Mouse (Mus musculus) limb, embryonic 11.5 days (tissue): ENCODE data around the gene Tspan18. TPM values are rescaled to one million over a fixed set of nuclear protein-coding genes. Genes with fewer than 3 reads are reported as not detected.
A peak's percentile ranks its signal among the peaks of the same experiment; 100 is the strongest.

ENCODE experiments used
- ATAC-seq: fragments of 200-750 bp; cut with Nextera tagmentation; 2 replicates; pipeline ENCODE4 v1.8.0; 2017; ENCODE audit warnings: low read depth; ENCODE audit not compliant: insufficient number of reproducible peaks, low FRiP score, low TSS enrichment
- DNase-seq: peaks from one replicate; pipeline ENCODE4 v3.0.0-alpha.2; 2015; ENCODE audit warnings: low spot score
- H3K27ac ChIP-seq: fragments of 300-500 bp; sonication (generic); replicated peaks from 2 replicates; pipeline ENCODE4 v1.5.1; 2014; ENCODE audit warnings: low read depth, mild to moderate bottlenecking, low read length
- H3K27me3 ChIP-seq: fragments of 300-500 bp; sonication (generic); 2 replicates; pipeline ENCODE4 v1.6.1; 2014; ENCODE audit warnings: mild to moderate bottlenecking, low read length, mixed read lengths; ENCODE audit not compliant: control insufficient read depth, insufficient read depth
- H3K36me3 ChIP-seq: fragments of 300-500 bp; sonication (generic); 2 replicates; pipeline ENCODE4 v1.6.1; 2014; ENCODE audit warnings: mild to moderate bottlenecking, low read length, moderate library complexity, mixed read lengths; ENCODE audit not compliant: control insufficient read depth, insufficient read depth
- H3K4me1 ChIP-seq: fragments of 300-500 bp; sonication (generic); 2 replicates; pipeline ENCODE4 v1.6.1; 2014; ENCODE audit warnings: low read length, mixed read lengths; ENCODE audit not compliant: control insufficient read depth, insufficient read depth
- H3K4me2 ChIP-seq: fragments of 300-500 bp; sonication (generic); 2 replicates; pipeline ENCODE4 v1.6.1; 2014; ENCODE audit warnings: low read depth, mild to moderate bottlenecking, moderate library complexity; ENCODE audit not compliant: severe bottlenecking
- H3K4me3 ChIP-seq: fragments of 300-500 bp; sonication (generic); 2 replicates; pipeline ENCODE4 v1.5.1; 2014; ENCODE audit warnings: low read depth, low read length
- H3K9ac ChIP-seq: fragments of 300-500 bp; sonication (generic); 2 replicates; pipeline ENCODE4 v1.6.1; 2014; ENCODE audit warnings: mild to moderate bottlenecking, low read length
- H3K9me3 ChIP-seq: fragments of 300-500 bp; sonication (generic); 2 replicates; pipeline ENCODE4 v1.6.1; 2016; ENCODE audit warnings: low read length; ENCODE audit not compliant: control insufficient read depth
- WGBS: fragments of 180-500 bp; shearing (Covaris S2); extraction: QIAGEN DNeasy Blood & Tissue Kit; methylation state at CpG from one replicate; pipeline ENCODE4 v1.1.7; 2014; 5-methylcytosine and 5-hydroxymethylcytosine counted together
- polyA plus RNA-seq: library from polyadenylated mRNA; unstranded; fragments of >200 nt; fragmentation: Nextera tagmentation; extraction: Ambion mirVana; gene quantifications from 2 replicates; pipeline ENCODE4 v1.2.1, GENCODE M21; 2014

Tspan18 gene
- polyA plus RNA-seq, 1 experiment from 2014 or later = 23.1 TPM

DNA sequence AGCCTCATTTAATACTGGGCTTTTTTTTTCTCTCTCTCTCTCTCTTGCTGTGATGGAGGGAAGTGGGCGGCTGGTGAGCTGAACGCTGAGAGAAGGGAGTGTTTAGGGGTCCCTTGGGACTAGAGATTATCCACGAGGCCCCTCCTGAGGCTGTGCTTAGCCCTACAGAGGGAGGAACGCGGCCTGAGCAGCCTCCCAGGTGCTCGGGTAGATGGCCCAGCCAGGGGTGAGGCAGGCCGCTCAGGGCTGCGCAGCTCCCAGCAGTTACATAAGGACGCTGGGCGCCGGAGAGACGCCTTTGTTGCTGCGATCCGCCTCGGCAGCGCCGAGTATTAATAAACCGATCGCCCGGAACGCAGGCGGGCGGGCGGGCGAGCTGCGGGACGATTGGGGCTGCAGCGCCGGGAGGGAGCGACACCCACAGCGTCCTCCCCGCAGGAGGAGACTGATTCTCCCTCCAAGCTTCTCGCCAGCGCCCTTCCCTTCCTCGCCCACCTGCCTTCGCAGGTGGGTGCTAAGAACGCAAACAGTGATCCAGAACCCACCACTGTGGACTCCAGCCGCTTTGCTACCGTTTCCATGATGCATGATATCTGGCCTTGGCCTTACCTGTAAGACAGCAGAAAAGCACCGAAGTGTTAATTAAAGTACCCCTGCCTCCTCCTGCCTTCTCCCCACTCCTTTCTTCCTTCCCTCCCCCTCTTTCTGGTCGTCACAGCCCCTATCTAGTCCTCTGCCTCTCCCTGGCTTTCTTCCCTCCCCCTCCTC lies 154.0 kb downstream of the Tspan18 start:
- 0 out of 2 replicates have a peak, but pooled peaks have one; percentile 32 for ATAC-seq
- H3K4me3 ChIP-seq = peak overlapping the region; percentile 19
- H3K36me3 ChIP-seq = no peaks in the 10 kb centered on the region
- peaks cover 30% of the 10 kb centered on the region for H3K4me1 ChIP-seq
- H3K27me3 ChIP-seq = peaks cover 38% of the 10 kb centered on the region
- peak; percentile 58 for DNase-seq
- no peak overlapping the region for H3K27ac ChIP-seq
- H3K4me2 ChIP-seq = peak overlapping the region; percentile 65
- WGBS = 1% methylated on average over 40 of the region's 41 CpGs
- H3K9ac ChIP-seq = peak overlapping the region; percentile 40; the same call in 1 of the 2 replicates
- H3K9me3 ChIP-seq = no peaks in the 10 kb centered on the region

- DNase-seq = no peak
- WGBS = 35% methylated on average over 5 of the region's 5 CpGs
- Histone ChIP-seq H3K9ac (no peak overlapping the region), H3K4me3 (no peak overlapping the region), H3K27ac (no peak overlapping the region), H3K27me3 (peaks cover 38% of the 10 kb centered on the region), H3K36me3 (no peaks in the 10 kb centered on the region), H3K4me1 (peaks cover 36% of the 10 kb centered on the region), H3K9me3 (no peaks in the 10 kb centered on the region), H3K4me2 (no peak overlapping the region)
- no peak for ATAC-seq
These were observed 154.7 kb downstream of the Tspan18 start for GRCm38 (mm10) chr2:93179603-93180002.

DNA sequence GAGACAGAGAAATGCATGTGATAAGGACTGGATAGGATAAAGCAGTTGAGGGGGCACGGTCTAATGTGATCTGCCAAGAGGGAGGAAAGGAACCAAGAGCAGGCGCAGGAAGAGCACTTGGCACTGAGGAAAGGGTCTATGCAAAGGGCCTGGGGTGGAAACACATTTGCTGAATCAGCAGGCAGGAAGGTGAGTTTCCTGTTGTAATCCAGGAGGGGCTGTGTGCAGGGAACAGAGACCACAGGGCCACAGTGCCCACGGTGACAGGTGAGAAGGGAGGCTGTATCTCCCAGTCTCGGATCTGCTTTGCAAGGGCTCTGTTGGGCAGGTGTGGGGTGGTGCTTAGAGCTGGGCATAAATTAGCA lies 156.0 kb downstream of the Tspan18 start:
- H3K9me3 ChIP-seq = no peaks in the 10 kb centered on the region
- H3K27ac ChIP-seq = no peak overlapping the region
- 80% methylated on average over 4 of the region's 4 CpGs for whole genome bisulfite sequencing
- H3K36me3 ChIP-seq = no peaks in the 10 kb centered on the region
- no peak overlapping the region for H3K9ac ChIP-seq
- DNase-seq (no peak), ATAC-seq (no peak)
- no peak overlapping the region for H3K4me2 ChIP-seq
- no peak overlapping the region for H3K4me3 ChIP-seq
- peaks cover 38% of the 10 kb centered on the region for H3K27me3 ChIP-seq
- peaks cover 38% of the 10 kb centered on the region for H3K4me1 ChIP-seq

- Histone ChIP-seq H3K4me1 (peaks cover 38% of the 10 kb centered on the region), H3K4me2 (no peak overlapping the region), H3K9me3 (no peaks in the 10 kb centered on the region), H3K4me3 (no peak overlapping the region), H3K36me3 (no peaks in the 10 kb centered on the region), H3K9ac (no peak overlapping the region), H3K27me3 (peaks cover 38% of the 10 kb centered on the region), H3K27ac (no peak overlapping the region)
- DNase-seq (no peak), ATAC-seq (no peak)
- WGBS = 73% methylated on average over 20 of the region's 20 CpGs
These were observed 156.5 kb downstream of the Tspan18 start for GRCm38 (mm10) chr2:93177668-93178312.

- H3K36me3 ChIP-seq = no peaks in the 10 kb centered on the region
- DNase-seq = peak; percentile 85
- peaks cover 38% of the 10 kb centered on the region for H3K4me1 ChIP-seq
- H3K4me2 ChIP-seq = peak overlapping the region; percentile 40
- H3K4me3 ChIP-seq = no peak overlapping the region; the same call in 1 of the 2 replicates
- no peaks in the 10 kb centered on the region for H3K9me3 ChIP-seq
- peaks cover 38% of the 10 kb centered on the region for H3K27me3 ChIP-seq
- no peak overlapping the region; the same call in 1 of the 2 replicates for H3K27ac ChIP-seq
- no peak overlapping the region for H3K9ac ChIP-seq
- peak; percentile 56 for ATAC-seq
- WGBS = 3% methylated on average over 17 of the region's 17 CpGs
These were observed 157.2 kb downstream of the Tspan18 start for GRCm38 (mm10) chr2:93176871-93177667.

DNA sequence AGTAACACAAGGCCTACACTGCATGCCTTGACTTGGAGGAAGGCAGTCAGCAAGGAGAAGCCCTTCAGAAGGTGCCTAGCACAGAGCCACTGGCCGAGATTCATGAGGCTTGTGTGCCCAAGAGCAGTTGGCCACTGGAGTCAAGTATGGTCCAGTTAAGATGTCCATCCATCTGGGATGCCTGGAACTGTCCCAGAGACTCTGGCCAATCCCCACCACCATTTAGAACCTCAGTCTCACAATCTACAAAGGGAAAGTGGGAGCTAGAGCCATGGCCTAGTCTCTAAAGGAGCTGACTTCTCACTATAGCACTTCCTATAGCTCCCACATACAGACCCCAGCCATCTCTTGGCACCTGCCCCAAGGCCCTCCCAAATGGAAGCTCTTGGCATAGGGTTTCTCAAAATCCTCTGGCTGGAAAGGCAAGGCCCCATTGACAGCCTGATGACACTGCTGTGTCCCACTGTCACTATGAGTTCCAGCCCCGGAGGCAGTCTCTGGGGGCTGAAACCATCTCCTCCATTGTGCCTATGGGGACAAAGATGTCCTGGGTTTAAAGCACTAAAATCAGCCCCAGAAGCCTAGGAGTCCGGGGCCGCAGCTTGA lies 158.0 kb downstream of the Tspan18 start:
- 23% methylated on average over 4 of the region's 4 CpGs for WGBS
- Histone ChIP-seq H3K4me2 (peak overlapping the region; percentile 40; the same call in 1 of the 2 replicates), H3K36me3 (no peaks in the 10 kb centered on the region), H3K4me3 (no peak overlapping the region), H3K4me1 (peaks cover 38% of the 10 kb centered on the region), H3K9me3 (no peaks in the 10 kb centered on the region), H3K9ac (no peak overlapping the region), H3K27me3 (peaks cover 30% of the 10 kb centered on the region), H3K27ac (no peak overlapping the region; the same call in 1 of the 2 replicates)
- ATAC-seq (no peak), DNase-seq (no peak)

DNA sequence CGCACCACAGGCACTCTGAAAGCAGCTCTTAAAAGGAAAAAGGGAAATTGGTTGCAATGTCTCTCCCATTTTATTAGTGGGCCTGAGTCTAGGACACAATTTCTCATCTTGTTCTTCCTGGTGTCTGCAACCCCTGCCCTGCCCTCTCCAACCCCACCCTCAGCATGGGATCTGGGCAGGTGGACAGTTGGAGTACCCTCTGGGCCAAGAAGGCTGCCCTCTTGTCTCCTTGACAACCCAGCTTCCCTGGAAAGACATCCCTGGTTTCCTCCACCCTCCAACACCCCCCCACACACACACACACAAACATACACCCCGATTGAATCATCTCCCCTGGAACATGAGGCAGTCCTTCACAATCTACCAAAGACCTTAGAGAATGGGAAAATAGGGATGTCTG lies 158.6 kb downstream of the Tspan18 start:
- whole genome bisulfite sequencing = 77% methylated on average over 2 of the region's 2 CpGs
- H3K36me3 ChIP-seq = no peaks in the 10 kb centered on the region
- H3K4me1 ChIP-seq = peaks cover 38% of the 10 kb centered on the region
- H3K27ac ChIP-seq = no peak overlapping the region; the same call in 1 of the 2 replicates
- no peak for ATAC-seq
- no peaks in the 10 kb centered on the region for H3K9me3 ChIP-seq
- H3K27me3 ChIP-seq = peaks cover 30% of the 10 kb centered on the region
- no peak for DNase-seq
- no peak overlapping the region for H3K4me3 ChIP-seq
- H3K9ac ChIP-seq = no peak overlapping the region
- H3K4me2 ChIP-seq = no peak overlapping the region

GRCm38 (mm10) chr2:93175278-93175677 lies 159.0 kb downstream of the Tspan18 start:
- H3K4me2 ChIP-seq = no peak overlapping the region
- H3K36me3 ChIP-seq = no peaks in the 10 kb centered on the region
- H3K4me1 ChIP-seq = peaks cover 37% of the 10 kb centered on the region
- DNase-seq (no peak), ATAC-seq (no peak)
- no peaks in the 10 kb centered on the region for H3K9me3 ChIP-seq
- 25% methylated on average over 5 of the region's 5 CpGs for WGBS
- H3K9ac ChIP-seq = no peak overlapping the region
- peaks cover 27% of the 10 kb centered on the region for H3K27me3 ChIP-seq
- H3K27ac ChIP-seq = no peak overlapping the region; the same call in 1 of the 2 replicates
- no peak overlapping the region for H3K4me3 ChIP-seq
